Mouse (Mus musculus): ENCODE data around the gene Lekr1.

- TF ChIP-seq CHD2 (IDR thresholded peaks at IDR 0.05; ENCODE audit: low read depth, low read length) (no peak), ZNF384 (IDR thresholded peaks at IDR 0.05; ENCODE audit: low read depth, low read length) (no peak), ZC3H11A (IDR thresholded peaks at IDR 0.05; ENCODE audit: borderline replicate concordance, low read depth, low read length) (no peak)
These were observed 109.1 kb downstream of the Lekr1 start for GRCm38 (mm10) chr3:65775096-65775495.
